Mouse (Mus musculus): ENCODE data around the gene Vti1a.

Vti1a gene

DNA sequence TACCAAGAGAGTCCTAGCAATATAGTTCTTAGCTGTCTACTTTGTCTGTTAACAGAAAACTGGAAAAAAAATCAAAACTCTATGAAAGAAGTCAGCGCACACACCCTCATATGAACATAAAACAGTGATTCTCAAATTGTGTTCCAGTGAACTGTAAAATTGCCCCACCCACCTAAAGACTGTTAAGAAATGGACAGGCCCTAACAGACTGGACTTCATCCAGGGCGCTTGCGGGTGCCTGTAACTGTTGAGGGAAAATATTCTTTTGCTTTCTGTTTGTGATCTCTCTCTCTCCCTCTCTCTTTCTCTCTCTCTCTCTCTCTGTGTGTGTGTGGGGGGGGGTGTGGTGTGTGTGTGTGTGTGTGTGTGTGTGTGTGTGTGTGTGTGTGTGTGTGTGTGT is 216.6 kb downstream of the Vti1a start:
- no peak for DNase-seq

DNA sequence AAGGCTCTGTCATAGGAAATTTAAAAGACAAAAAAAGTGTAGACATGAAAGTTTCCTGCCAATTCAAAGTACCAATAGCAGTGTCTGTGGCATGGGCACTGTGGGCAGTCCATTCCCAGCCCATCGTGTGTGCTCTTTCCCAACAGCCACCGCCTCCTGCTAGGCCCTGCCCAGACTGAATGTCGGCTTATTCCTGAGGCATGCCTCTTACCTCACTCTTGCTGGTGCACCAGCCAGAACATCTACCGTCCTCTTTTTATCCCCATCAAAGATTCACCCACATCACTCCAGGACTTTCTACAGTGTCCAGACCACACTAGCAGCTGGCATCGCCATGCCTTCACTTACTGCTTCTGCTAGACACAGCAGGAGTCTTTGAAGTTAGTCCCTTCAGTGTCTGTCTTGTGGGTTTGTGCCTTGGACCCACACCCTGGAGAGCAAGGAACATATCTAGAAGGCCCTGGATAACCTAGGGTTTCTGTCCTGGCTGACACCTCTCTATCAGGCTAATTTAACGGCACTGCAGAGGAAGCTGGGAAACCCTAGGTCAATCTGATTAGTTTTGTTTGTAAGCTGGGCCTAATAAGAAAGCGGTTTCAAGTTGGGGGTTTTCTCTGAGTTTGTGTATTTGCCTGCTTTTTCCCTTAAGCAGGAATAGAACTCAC is 220.3 kb downstream of the Vti1a start:
- DNase-seq: no peak

DNA sequence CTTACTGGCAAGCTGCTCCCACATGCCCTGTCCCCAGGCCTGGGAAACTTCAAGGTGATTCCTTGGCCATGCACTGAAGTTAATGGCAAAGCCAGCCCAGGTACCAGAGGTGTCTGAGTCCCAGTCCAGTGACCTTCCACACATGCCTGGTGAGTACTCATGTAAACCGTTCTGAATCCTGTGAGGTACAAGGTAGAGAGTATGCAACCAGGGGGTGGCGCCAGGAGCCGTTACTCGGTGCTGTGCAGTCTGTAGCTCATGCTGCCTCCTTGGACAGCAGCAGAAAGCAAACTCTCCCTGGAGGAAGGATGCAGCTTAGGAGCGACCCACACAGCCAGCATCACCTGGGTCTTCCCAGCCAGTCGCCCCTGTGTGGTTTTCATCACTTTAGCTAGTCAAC is 221.6 kb downstream of the Vti1a start:
- no peak for DNase-seq

DNA sequence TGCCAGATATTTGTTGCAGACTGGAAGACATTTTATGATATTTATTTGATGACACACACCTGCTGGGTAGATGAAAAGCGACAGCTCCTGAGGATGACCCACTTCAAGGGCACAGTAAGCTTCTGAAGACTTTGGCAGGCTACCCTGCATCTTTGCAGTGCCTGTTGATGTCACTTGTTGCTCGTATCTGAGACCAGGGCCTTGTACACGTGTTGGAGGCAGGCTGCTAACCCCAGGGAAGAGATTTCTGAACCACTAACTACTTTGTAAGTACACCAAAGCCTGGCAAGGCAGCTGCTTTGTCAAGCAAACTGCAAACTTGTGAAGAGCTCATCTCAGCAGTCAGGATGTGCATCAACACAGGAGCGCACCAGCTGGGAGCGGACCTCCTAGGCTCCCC is 225.5 kb downstream of the Vti1a start:
- no peak for DNase-seq

DNA sequence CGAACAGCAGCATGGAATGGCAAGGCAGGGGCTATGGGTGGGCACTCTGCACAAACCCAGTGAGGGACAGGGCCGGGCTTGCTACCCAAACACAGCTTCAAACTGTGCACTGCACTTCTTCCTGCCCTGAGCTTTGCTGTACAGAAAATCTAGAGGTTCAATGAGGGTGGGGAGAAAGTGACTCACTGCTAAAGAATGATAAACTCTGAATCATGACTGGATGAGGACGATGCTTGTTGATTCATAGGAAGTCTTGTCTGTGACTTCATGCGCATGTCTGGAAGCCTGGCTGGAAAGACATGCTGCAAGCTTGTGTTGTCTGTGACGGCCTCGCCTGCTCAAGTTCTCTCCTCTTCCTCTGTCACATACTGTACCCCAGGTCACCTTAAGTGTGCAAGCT is 226.4 kb downstream of the Vti1a start:
- DNase-seq: no peak

DNA sequence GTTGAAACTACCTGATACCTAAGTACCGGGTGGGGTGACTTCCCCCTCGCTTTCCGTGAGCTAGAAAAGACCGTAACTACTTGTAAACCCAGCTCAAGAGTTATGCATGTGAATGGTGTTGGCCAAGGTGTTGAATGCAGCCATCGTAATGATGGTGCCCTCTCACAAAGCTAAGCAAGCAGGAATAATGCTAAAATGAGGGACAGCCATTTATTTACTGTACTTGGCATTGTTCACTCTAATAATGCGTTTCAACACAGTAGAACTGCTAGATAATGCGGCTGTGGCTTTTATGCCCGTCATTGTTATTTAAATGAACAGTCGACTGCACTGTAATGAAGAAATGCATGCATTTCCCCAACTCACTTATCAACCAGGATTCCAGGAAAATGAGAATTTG is 227.1 kb downstream of the Vti1a start:
- no peak for DNase-seq

DNA sequence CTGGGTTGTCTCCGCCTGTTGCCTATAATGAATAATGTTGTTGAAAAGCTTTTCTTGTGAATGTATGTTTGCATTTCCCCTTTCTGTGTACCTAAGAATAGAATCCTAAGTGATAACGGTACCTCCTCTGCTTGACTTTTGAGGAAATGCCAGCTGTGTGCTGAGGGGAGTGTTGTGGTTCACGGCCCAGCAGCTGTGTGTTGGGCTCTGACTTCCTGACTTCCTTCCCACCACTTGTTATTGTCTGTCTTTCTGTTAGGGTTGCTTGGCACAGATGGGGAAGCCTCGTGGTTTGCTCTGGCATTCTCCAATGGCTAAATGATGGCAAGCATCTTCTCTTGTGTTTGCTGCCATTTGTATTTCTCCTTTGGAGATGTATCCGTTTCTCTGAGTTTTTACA is 228.4 kb downstream of the Vti1a start:
- no peak for DNase-seq

DNA sequence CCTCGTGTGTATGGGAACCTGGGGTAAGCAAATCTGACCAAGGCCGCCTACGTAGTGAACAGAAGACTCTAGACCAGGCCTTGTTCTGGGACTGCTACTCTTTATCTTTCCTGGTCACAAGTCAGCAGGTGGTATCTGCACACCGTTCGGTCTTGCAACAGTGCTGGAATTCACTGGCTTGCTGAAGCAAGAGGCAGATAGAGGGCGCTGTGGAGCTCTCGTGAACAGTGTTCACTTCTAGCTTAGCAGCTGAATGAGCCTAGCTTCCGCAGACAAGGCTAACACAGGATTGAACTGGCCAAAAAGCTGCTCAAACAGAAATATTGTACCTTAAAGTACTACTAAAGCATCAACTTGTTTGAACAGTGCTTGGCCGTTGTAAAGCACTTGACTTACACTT is 229.4 kb downstream of the Vti1a start:
- peak; percentile 36 for DNase-seq

DNA sequence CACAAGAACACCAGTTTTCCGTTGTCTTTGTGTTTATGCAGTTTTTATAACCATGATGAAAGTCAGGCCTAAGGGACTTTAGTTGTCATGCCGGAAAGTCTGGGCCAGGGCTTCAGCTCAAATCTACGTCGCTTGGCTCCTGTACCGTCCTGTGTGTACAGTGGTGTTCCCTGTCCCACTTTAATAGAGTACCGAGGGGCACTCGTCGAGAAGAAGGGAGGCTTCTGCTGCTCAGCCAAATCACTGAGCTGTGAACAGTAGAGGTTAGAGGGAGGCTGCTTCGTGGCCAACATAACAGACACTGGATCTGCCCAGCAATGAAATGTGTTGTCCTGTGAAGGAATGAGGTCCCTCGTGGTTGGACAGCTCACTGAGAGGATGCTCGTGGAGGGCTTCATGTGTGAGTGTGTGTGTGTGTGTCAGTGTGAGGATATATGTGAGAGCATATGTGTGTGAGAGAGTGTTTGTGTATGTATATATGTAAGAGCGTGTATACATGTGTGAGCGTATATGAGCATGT is 230.0 kb downstream of the Vti1a start:
- DNase-seq: no peak

DNA sequence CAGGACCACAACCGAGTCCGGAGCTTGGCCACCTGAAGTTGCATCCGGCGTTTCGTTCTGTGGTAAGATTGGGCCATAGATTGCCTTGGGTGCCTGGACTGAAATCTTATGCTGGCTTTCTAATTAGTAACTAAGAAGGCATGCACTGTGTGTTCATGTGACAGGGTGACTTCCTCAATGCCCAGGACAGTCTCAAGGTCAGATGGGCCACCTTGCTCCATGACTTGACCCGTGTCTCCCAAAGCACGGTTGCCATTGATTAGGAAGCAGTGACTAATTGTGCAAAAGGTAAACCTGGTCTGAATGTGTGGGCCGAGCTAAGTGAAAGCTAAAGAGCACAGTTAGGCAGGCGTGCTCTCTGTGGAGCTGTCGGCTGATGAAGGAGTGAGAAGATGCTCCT is 232.1 kb downstream of the Vti1a start:
- DNase-seq: no peak

DNA sequence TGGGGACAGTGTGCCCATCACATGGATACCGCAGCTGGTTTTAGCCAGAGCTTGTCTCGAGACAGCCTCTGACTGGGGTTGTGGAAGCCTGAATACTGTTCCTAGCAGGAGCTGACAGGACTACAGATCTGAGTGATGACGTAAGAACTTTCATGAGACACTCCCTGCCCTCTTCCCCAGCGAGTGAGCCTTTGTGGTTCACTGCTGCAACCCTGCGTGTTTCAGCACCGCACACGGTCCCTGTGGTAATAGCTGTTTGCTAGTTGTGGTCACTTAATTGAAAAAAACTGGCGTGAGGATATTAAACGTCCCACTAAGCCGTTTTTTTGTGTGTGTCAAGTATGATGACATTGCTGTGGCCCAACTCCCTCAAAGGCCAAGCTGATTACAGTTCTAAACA is 232.6 kb downstream of the Vti1a start:
- no peak for DNase-seq

DNA sequence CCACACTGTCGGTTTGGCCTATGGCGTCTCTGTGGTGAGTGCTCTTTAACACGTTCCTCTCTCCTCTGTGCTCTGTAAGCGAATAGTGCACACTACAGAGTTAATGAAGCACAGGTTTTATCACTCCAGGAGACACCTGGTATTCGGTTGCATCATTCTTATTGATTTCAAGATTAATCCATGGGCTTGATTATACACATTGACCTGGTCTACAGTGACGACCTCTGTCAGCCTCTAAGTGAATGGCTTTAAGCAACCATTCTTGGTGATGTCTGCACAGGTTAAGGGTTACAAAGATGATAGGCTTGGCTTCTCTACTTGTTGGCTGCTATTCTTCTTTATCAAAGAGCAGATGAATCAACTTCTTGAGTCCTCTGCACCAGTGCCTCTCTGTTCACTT is 234.1 kb downstream of the Vti1a start:
- no peak for DNase-seq

DNA sequence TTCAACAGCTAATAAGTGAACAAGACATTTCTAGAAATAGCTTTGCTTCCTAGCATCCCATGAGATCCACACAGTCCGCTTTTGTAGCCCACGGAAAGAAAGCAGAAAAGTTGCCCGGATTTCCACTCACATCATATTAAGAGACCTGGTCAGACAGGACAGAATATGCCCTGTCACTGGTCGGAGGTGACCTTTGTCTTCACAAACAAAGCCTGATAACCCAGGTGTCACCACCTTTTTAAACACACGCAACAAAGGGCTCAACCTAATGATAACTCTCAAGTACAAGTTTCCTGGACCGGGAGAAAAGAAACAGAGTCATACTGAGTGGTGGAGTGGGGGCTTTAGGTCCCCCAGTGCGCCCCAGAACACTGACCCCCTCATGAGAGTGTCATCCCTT is 236.2 kb downstream of the Vti1a start:
- no peak for DNase-seq

DNA sequence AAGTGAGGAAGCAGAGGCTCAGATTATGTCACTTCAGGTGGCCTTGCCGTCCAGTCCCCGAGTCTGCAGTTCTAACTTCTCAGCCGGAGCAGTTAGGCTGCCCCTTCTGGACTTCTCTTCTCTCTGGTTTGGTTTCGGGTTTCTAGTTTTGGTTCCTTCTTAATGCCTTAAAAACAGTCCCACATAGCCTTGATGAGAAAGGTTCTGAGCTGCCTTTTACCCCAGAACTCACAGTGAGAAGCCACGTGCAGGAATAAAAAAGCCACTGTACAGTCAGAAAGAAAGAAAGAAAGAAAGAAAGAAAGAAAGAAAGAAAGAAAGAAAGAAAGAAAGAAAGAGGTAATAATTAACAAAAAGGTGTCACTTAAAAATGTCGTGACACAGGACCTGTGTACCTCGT is 236.8 kb downstream of the Vti1a start:
- DNase-seq: no peak

DNA sequence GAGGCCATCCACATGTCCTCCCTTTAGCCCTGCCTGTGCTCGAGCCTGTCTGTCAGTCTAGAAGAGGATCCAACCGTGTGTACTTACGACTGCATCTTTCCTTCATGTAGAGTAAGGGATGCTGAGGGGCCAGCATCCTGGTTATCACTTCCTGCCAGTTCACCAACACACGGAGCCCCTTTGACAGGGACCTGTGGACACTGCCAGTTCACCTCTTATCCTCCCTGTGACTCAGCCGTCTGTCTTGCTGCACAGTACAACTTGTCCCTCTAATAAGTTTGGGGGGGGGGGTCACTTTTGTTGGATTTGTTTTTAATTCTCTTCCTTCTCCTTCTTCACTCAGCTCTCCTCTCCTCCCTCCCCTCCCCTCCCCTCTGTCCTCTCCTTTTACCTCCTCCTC is 238.2 kb downstream of the Vti1a start:
- no peak for DNase-seq

DNA sequence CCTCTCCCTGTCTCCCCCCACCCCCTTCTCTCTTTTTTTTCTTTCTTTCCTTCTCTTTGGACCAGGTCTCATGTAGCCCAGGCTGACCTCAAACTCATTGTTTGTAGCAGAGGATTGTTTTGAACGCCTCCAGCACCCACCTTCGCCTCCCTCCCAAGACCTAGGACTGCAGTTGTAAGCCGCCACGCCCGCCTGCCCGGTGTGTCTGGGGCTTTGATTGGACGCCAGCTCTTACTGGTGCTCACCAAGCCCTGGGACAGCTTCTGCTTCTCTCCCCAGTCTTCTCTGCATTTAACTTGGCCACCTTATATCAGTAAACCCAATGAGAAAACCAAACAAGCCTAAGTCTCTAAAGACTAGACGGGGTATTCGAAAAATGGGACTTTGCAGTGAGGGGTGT is 238.6 kb downstream of the Vti1a start:
- no peak for DNase-seq

DNA sequence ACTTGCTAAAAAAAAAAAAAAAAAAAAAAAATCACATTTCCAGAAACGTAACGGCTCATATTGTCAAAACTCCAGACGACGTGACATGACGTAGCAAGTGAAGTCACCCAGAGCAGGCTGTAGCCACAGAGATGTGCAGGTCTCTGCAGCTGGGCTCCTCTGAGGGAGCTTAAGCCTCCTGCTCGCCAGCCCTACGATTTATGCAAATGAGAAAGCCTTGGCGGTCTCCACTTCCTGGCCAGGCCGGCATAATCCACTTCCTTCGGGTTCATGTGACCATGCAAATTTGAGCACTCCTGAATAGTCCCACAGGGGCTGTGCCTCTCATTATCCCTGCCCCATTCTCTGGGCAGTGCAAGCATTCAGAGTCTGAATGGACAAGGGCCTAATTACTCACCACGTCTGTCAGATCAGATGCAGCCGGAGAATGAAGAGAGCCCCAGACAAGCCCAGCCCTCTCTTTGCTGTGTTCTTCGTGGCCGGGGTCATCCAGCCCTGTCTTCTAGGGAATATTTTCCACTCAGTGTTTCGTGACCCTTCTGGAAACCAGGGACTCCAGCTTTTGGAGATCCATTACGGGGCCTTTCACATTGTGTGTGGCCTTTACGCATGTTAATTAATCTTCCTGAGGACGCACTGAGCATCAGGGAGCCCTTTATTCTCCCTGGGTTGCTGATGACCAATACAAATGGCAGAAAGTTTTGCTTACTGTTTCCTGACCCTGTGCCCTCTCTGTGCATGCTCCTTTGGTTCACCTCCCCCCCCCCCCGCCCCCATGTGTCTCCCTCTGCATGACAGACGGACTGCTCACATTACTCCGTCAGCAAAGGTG is 240.3 kb downstream of the Vti1a start:
- no peak for DNase-seq

DNA sequence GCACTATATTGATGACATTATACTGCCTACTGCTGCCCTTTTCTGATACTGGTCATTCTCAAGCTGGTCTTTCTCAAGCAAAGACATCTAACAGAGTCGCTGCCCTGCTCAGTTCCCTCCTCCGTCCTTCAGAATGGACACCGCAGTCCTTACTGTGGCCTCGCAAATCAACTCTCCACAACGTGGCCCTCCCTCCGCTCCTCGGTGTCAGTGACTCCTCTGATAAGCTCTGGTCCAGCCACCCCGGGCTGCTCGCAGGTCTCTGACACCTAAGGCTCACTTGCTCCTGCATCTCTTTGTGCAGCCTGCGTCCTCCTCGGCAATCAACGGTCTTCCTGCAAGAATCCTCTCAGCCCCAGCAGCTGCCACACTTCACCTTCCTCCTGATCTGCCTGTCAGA is 243.2 kb downstream of the Vti1a start:
- DNase-seq: no peak

DNA sequence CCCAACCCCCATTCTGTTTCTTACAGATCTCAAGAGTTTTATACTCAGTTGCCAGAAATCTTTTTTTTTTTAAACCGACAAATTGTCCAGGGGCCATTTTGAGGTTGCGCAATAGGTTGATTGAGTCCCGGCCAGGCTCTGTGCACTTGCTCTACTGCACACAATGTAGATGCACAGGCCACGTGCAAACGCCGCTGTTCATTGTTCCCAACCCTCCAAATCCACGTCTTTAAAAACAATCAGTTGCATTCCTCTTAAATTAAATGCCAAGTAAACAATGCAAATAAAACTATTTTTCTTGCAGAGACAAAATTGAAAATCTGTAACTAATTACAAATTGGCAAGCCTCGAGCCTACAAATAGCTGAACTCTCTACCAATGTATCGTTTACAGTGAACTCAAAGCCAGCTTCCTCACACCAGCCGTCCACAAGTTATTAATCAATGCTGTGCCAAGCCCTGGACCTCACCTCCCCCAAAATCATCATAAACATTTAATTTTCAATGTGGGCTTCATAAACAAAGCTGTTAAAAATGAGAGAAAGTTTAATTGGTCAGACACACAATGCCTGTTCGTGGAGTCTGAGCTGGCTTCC is 244.1 kb downstream of the Vti1a start:
- DNase-seq: no peak

DNA sequence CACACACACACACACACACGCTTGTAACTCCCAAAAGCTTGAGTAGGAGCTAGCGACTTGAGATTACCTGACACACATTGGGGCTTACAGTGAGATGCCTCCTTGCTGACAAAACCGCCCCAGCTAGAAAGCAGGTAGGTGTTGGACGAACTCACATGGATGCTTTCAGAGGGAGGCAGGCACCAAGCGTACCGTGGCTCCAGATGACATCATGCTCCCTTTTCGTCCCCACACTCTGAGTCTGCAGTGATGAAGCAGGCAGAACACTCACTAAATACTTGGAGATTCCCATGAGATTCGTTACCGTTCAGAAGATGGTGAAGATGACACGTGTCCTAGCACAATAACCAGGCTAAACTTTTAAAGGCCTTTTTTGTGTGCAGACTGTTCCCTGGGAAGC is 245.4 kb downstream of the Vti1a start:
- no peak for DNase-seq

DNA sequence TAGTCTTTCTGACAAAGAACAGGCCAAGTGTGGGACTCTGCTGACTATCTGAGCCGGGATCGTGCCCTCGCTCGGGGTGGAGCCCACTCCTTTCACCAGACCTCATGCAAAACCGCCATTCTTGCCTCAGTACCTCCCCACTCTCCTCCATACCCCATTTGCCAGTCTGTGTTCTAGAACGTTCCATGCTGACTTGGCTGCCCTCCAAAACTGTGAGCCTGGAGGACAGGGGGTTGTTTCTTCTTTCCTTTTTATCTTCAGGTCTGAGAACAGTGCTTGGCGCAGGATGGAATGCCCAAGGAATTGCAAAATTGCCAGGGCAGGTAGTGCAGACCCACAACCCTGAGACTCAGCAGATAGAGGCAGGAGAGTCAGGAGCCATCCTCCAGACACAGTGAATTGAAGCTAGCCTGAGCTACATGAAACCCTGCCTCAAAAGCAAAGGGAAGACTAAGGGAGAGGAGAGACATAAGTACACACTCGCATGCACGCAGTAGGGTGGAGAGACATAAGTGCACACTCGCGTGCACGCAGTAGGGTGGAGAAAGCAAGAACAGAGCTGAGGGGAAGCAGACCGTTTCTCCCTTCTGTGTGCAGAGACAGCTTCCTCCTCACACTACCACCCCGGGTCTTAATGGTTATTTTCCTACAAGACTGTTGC is 246.5 kb downstream of the Vti1a start:
- DNase-seq: peak; percentile 8

DNA sequence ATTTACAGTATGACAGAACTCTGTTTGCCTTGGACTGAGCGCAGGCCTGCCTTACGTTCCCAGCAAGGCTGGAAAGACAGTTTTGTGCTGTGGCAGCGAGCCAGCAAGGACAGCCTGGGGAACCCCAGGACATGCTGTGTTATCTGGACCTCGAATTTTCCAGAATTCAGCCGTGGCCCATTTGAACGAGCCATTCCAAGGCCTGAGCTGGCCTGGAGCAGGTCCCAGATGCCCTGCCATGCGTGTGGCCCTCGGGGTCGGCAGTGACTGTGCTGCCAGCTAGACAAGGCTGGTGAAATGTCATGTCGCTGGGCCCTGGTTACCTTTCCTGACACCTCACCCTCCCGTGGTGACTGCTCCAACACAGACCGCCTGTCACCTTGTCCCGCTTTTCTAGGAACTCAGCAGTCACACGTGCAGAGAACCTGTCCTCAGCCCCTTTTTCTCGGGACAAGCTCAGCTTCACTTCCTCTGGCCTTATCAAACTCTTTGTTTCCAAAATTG is 247.1 kb downstream of the Vti1a start:
- peak; percentile 80 for DNase-seq
